Mouse (Mus musculus) lung, adult 18-20 months (tissue): ENCODE measurements around the gene Cd300lf.
A peak's percentile ranks its signal among the peaks of the same experiment; 100 is the strongest.

ENCODE experiments used
- DNase-seq, 2 experiments: peaks; one replicate each; pipeline ENCODE4 v3.0.0; 2022; ENCODE audit warnings: mixed read lengths in 2 of 2

Gene Cd300lf

GRCm38 (mm10) chr11:115071631-115072294 lies 62.0 kb downstream of the Cd300lf start:
- peak; percentile 70 to 77 for DNase-seq

GRCm38 (mm10) chr11:115071015-115071551 lies 62.7 kb downstream of the Cd300lf start:
- DNase-seq, result no peak

GRCm38 (mm10) chr11:115066768-115067167 lies 67.0 kb downstream of the Cd300lf start:
- no peak for DNase-seq
